Mouse (Mus musculus) ES-Bruce4 (cell line): Measurements from ENCODE around the gene Mtor.

Source experiments
- CTCF ChIP-seq: IDR thresholded peaks from one replicate; pipeline ENCODE4 v1.8.1; 2011; ENCODE audit warnings: low read depth, low read length
- EP300 ChIP-seq: IDR thresholded peaks from 2 replicates; pipeline ENCODE4 v1.6.1; 2011; ENCODE audit warnings: low read depth, low read length; ENCODE audit not compliant: insufficient read depth
- POLR2A ChIP-seq: IDR thresholded peaks from one replicate; pipeline ENCODE4 v1.8.1; 2011; ENCODE audit warnings: low read length; ENCODE audit not compliant: insufficient read depth

DNA sequence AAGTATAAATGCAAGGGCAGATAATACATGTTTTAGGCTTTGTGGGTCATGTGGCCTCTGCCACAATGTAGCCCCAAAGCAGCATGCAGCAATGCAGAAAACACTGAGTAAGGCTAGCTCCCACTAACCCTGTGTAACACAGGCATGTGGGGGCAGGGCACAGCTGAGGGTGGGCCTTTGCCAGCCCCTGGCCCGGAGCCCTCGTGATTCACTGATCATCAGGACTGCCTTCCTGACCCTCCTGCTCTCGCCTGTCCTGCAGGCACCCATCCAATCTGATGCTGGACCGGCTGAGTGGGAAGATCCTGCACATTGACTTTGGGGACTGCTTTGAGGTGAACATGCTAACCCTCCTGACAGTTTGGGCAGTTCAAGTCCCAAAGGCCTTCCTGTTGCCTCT, 100.7 kb downstream of the Mtor start:
- TF ChIP-seq POLR2A (no peak), CTCF (no peak), EP300 (no peak)
